Mouse (Mus musculus): ENCODE data around the gene Gm21170.
"Not testable (repeated sequence)": the region's sequence is repeated elsewhere in the genome, so short reads cannot be mapped to it uniquely, and the experiment has no call there.

Gene Gm21170

GRCm38 (mm10) chrY:47690998-47691397 is at the start of gene Gm21170:
Gene Gm21170 (minus strand): TSS chrY:47691098.
- DNase-seq (ENCODE audit: low spot score): not testable (repeated sequence)
